Mouse (Mus musculus): ENCODE measurements around the gene Gm37240.

The Gm37240 gene

GRCm38 (mm10) chr3:85649176-85649575, 238.1 kb downstream of the Gm37240 start:
- in situ Hi-C loops (cut with MboI; ENCODE audit: unreplicated experiment in 2 of 2) = no loop called here

GRCm38 (mm10) chr3:85645517-85646004, 241.8 kb downstream of the Gm37240 start:
- in situ Hi-C loops (cut with MboI; ENCODE audit: unreplicated experiment in 2 of 2) = no loop called here

GRCm38 (mm10) chr3:85644814-85645213, 242.5 kb downstream of the Gm37240 start:
- in situ Hi-C loops (cut with MboI; ENCODE audit: unreplicated experiment in 2 of 2) = no loop called here

DNA sequence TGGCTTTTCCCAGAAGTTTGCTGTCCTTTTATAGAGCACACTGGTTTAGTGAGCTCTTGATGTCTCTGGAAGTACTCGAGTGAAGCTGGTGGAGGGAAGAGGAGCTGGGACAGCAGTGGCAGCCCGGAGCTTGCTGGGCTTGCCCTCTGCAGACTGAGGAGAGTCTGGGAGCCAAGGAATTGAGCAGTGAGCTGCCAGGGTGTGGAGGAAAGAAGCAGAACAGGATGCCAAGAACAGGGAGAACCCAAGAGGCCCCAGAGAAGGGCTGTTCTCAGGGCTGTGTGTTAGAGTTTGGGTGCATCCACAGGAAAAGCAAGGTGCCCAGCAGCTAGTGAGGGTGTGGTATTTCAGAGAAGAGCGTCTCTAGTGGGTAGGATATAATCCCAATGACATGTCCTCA, 245.6 kb downstream of the Gm37240 start:
- in situ Hi-C loops (cut with MboI; ENCODE audit: unreplicated experiment in 2 of 2) = no loop called here

- in situ Hi-C loops (cut with MboI; ENCODE audit: unreplicated experiment in 2 of 2) = no loop called here
Observed at GRCm38 (mm10) chr3:85636716-85637447, 250.4 kb downstream of the Gm37240 start.

GRCm38 (mm10) chr3:85635591-85635990, 251.7 kb downstream of the Gm37240 start:
- in situ Hi-C loops (cut with MboI; ENCODE audit: unreplicated experiment in 2 of 2) = no loop called here

DNA sequence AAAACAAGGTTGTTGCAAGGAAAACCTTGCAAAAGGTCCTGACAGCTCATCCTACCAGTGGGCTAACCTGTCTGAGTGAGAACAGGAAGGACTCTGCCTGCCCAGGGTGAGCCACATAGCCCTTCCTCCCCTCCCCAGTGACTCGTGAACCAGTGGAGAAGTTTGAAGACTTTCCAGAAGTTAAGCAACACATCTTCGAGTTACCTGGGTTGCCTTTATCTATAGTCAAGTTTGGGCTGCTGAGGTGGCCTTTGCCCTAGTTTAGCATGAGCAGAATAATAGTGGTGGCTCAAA, 252.2 kb downstream of the Gm37240 start:
- in situ Hi-C loops (cut with MboI; ENCODE audit: unreplicated experiment in 2 of 2) = no loop called here

GRCm38 (mm10) chr3:85634389-85635125, 252.8 kb downstream of the Gm37240 start:
- in situ Hi-C loops (cut with MboI; ENCODE audit: unreplicated experiment in 2 of 2) = no loop called here

DNA sequence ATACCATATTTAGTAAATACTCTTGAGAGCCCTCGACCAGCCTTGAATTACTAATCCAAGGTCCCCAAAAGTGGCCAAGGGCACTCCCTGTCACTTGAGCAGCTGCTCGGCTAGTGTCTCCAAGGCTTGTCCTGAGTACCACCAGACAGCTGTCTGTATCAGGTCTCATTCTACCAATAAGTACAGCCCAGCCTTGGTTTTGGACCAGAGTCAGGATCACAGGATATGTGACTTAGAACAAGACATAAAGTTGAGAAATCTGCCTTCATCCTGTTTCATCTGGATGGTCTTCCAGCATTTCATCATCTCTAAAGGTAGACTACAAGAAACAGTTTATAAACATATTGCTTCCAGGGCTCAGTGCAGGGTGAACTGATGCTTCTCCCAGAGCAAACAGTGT, 253.6 kb downstream of the Gm37240 start:
- in situ Hi-C loops (cut with MboI; ENCODE audit: unreplicated experiment in 2 of 2) = no loop called here

DNA sequence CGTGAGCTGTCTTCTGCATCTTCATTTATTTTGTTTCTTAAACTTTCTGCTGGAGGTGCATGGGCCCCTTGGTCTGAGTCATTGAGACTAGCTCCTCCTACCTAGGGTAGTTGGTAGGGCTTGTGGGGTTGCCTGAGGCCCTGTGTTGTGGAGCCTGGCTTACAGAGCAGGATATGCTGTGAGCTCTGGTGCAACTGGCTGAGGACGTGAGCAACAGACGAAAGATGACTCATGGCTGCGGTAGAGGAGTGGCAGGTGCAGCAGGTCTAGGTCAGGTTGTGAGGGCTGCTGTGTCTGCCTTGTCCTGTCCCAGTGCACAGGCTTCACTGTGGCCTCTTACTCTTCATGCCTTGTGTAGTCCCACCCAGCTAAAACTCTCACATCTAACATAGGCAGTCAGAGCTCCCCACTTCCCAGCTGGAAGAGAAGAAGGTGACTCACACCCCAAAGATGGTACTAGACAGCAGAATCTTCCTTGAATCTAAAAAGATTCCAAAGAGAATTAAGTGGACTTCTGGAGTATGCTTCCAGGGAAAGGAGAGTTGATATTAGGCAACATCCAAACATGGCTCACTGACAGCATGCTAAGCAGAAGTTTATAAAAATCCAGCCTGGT, 257.3 kb downstream of the Gm37240 start:
- in situ Hi-C loops (cut with MboI; ENCODE audit: unreplicated experiment in 2 of 2) = no loop called here

DNA sequence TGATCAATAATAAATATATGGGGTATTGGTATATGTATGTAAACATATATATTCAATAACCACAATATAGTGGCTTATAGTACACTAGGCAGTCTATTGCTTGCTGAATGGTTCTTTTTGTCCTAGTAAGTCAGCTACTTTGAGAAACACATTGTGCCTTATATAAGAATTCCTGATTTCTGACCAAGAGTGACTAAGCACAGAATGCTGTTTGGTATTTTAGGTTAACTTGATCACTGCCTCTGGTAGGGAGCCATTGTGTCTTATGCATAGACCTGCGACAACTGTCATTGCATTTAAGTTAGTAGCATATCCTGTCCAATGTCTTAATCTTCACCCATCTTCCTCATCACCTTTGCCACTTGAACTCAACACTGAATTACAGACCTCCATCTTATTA, 267.6 kb downstream of the Gm37240 start:
- in situ Hi-C loops (cut with MboI; ENCODE audit: unreplicated experiment in 2 of 2) = no loop called here

GRCm38 (mm10) chr3:85619345-85619744, 268.0 kb downstream of the Gm37240 start:
- in situ Hi-C loops (cut with MboI; ENCODE audit: unreplicated experiment in 2 of 2) = no loop called here

- in situ Hi-C loops (cut with MboI; ENCODE audit: unreplicated experiment in 2 of 2) = no loop called here
Observed at GRCm38 (mm10) chr3:85618885-85619284, 268.4 kb downstream of the Gm37240 start.

DNA sequence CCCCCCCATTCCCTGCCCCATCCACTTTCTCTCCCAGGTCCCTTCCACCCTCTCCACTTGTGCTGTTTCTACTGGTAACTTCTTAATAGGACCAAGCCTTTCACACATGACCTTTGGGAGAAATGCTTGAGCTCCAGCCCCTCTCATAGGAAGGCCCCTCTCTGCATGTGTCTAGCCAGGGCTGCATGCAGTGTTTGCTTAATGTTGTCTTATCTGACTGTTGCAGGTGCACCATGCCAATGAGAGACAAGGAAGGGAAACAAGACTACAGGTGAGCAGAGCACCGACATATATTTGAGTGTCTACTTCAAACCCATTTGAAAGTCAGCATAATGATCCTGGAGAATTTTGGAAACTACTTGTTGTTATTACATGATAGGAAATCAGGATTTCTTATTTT, 270.9 kb downstream of the Gm37240 start:
- in situ Hi-C loops (cut with MboI; ENCODE audit: unreplicated experiment in 2 of 2) = no loop called here

GRCm38 (mm10) chr3:85607753-85608152, 279.6 kb downstream of the Gm37240 start:
- in situ Hi-C loops (cut with MboI; ENCODE audit: unreplicated experiment in 2 of 2) = no loop called here

GRCm38 (mm10) chr3:85606912-85607311, 280.4 kb downstream of the Gm37240 start:
- in situ Hi-C loops (cut with MboI; ENCODE audit: unreplicated experiment in 2 of 2) = no loop called here

DNA sequence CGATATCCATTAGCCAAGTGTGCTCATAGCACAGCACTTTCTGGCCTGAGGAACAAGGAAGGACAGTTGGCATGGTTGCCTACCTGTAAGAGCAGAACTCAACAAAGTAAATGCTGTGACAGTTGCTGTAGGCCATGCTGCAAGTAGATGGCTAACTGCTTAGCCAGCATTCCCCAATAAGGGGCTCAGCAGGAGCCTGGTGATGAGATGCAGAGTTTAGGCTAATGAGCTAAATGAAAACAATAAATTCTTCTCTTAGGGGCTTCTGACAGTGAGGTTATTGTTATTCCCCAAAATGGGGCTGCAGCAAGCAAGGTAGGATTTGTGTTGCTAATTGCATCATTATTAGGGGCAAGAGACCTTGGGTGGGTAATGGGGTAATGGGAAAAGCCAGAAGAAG, 283.5 kb downstream of the Gm37240 start:
- in situ Hi-C loops (cut with MboI; ENCODE audit: unreplicated experiment in 2 of 2) = no loop called here

- in situ Hi-C loops (cut with MboI; ENCODE audit: unreplicated experiment in 2 of 2) = no loop called here
Observed at GRCm38 (mm10) chr3:85601841-85602305, 285.4 kb downstream of the Gm37240 start.

- in situ Hi-C loops (cut with MboI; ENCODE audit: unreplicated experiment in 2 of 2) = loop anchor here in 1 of 2 experiments (25.0 kb wide), 1 partner anchor 1837 kb away; the partner anchor contains the start of gene Sfrp2
Observed at GRCm38 (mm10) chr3:85599526-85599925, 287.8 kb downstream of the Gm37240 start.

DNA sequence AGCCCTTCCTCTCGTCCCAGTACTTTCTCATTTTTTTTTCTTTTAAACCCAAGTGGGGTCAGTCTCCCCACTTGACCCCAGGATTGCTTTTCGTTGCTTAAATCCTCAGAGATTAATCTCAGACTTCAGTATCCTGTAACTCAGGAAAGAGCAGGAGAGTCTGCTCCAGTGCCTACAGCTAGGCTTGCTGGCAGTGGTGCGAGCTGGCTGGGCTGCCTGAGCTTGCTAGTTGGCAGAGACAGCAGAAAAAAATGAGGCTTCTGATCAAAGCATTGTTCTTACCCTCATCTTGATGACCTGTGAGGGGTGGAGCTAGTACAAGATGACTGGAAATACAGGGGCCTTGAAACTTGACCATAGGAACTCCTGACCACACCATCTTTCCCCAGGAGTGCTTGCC, 292.9 kb downstream of the Gm37240 start:
- in situ Hi-C loops (cut with MboI; ENCODE audit: unreplicated experiment in 2 of 2) = loop anchor here in 1 of 2 experiments (25.0 kb wide), 1 partner anchor 1832 kb away; the partner anchor contains the start of gene Sfrp2

DNA sequence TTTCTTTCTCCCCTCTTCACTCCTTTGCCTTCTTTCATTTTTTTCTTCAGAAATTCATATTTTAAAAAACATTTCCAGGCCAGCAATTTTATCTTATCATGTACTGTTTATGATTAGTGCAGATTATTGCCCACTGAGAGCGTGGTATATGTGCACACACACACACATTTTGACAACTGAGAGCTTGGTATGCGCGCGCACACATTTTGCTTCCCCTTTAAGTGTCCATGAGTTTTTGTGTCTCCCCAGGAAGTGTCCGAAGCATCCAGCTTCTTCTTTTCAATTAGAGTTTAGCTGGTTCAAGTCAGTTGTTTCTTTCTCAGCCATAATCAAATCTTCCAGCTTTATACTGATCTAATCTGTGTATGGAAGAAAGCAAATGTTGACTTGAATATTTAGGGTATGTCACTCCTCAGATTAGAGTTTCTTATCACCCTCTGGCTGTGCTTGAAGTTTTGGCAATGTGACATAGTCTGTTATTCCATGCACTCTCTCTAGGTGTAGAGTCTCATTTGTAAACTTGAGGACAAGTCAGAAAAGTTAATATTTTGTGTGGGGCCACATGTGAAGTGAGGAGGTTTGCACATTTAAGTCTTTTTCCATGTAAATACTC, 294.6 kb downstream of the Gm37240 start:
- in situ Hi-C loops (cut with MboI; ENCODE audit: unreplicated experiment in 2 of 2) = loop anchor here in 1 of 2 experiments (25.0 kb wide), 1 partner anchor 1830 kb away; the partner anchor contains the start of gene Sfrp2
